Mouse (Mus musculus): ENCODE measurements around the gene Sprtn.

The Sprtn gene

GRCm38 (mm10) chr8:124903198-124903597 is 5.5 kb downstream of the Sprtn start:
- no peak for DNase-seq (ENCODE audit: low read depth, low spot score)

GRCm38 (mm10) chr8:124905482-124905881 is 7.8 kb downstream of the Sprtn start:
- no peak for DNase-seq (ENCODE audit: low read depth, low spot score)

GRCm38 (mm10) chr8:124909936-124910335 is 12.2 kb downstream of the Sprtn start:
- no peak for DNase-seq (ENCODE audit: low read depth, low spot score)

- no peak for DNase-seq (ENCODE audit: low read depth, low spot score)
These were observed 12.7 kb downstream of the Sprtn start for GRCm38 (mm10) chr8:124910349-124910748.

GRCm38 (mm10) chr8:124911938-124912872 is 14.5 kb downstream of the Sprtn start:
- no peak for DNase-seq (ENCODE audit: low read depth, low spot score)

GRCm38 (mm10) chr8:124914061-124914460 is 16.4 kb downstream of the Sprtn start:
- no peak for DNase-seq (ENCODE audit: low read depth, low spot score)

GRCm38 (mm10) chr8:124917741-124918484 is 20.2 kb downstream of the Sprtn start:
- DNase-seq (ENCODE audit: low read depth, low spot score) = no peak

- DNase-seq (ENCODE audit: low read depth, low spot score) = no peak
These were observed 23.9 kb downstream of the Sprtn start for GRCm38 (mm10) chr8:124921369-124922279.

GRCm38 (mm10) chr8:124922490-124923089 is 24.9 kb downstream of the Sprtn start:
- DNase-seq (ENCODE audit: low read depth, low spot score) = no peak

GRCm38 (mm10) chr8:124923971-124924652 is 26.4 kb downstream of the Sprtn start:
- DNase-seq (ENCODE audit: low read depth, low spot score) = no peak

- DNase-seq (ENCODE audit: low read depth, low spot score) = no peak
These were observed 28.0 kb downstream of the Sprtn start for GRCm38 (mm10) chr8:124925544-124926266.

- DNase-seq (ENCODE audit: low read depth, low spot score) = no peak
These were observed 28.7 kb downstream of the Sprtn start for GRCm38 (mm10) chr8:124926351-124926771.

GRCm38 (mm10) chr8:124929006-124929405 is 31.3 kb downstream of the Sprtn start:
- DNase-seq (ENCODE audit: low read depth, low spot score) = no peak

GRCm38 (mm10) chr8:124930086-124930485 is 32.4 kb downstream of the Sprtn start:
- no peak for DNase-seq (ENCODE audit: low read depth, low spot score)

GRCm38 (mm10) chr8:124930649-124931048 is 33.0 kb downstream of the Sprtn start:
- no peak for DNase-seq (ENCODE audit: low read depth, low spot score)

GRCm38 (mm10) chr8:124932435-124932834 is 34.7 kb downstream of the Sprtn start:
- DNase-seq (ENCODE audit: low read depth, low spot score) = no peak

- DNase-seq (ENCODE audit: low read depth, low spot score) = no peak
These were observed 37.4 kb downstream of the Sprtn start for GRCm38 (mm10) chr8:124935116-124935515.

GRCm38 (mm10) chr8:124936699-124937098 is 39.0 kb downstream of the Sprtn start:
- DNase-seq (ENCODE audit: low read depth, low spot score) = no peak

GRCm38 (mm10) chr8:124937293-124937692 is 39.6 kb downstream of the Sprtn start:
- DNase-seq (ENCODE audit: low read depth, low spot score) = no peak

- DNase-seq (ENCODE audit: low read depth, low spot score) = no peak
These were observed 46.1 kb downstream of the Sprtn start for GRCm38 (mm10) chr8:124943801-124944200.
